Mouse (Mus musculus) adrenal gland, postnatal 36 days (tissue): Measurements from ENCODE around the gene Prss33. TPM values are rescaled to one million over a fixed set of nuclear protein-coding genes. Genes with fewer than 3 reads are reported as not detected.

Experiments
- DNase-seq, 2 experiments: peaks; one replicate each; pipeline ENCODE4 v3.0.0; 2021; ENCODE audit warnings: mixed read lengths in 1 of 2
- microRNA-seq: library from miRNA; unstranded; fragments of <30 nt; microRNA quantifications from one replicate; pipeline ENCODE4 v1.2.0, GENCODE M21; 2021
- total RNA-seq, 2 experiments: library from RNA; stranded (reverse); gene quantifications; 2 replicates each; pipeline ENCODE4 v1.2.3; 2021

The Prss33 gene
- total RNA-seq, 2 experiments from 2014 or later: not detected

DNA sequence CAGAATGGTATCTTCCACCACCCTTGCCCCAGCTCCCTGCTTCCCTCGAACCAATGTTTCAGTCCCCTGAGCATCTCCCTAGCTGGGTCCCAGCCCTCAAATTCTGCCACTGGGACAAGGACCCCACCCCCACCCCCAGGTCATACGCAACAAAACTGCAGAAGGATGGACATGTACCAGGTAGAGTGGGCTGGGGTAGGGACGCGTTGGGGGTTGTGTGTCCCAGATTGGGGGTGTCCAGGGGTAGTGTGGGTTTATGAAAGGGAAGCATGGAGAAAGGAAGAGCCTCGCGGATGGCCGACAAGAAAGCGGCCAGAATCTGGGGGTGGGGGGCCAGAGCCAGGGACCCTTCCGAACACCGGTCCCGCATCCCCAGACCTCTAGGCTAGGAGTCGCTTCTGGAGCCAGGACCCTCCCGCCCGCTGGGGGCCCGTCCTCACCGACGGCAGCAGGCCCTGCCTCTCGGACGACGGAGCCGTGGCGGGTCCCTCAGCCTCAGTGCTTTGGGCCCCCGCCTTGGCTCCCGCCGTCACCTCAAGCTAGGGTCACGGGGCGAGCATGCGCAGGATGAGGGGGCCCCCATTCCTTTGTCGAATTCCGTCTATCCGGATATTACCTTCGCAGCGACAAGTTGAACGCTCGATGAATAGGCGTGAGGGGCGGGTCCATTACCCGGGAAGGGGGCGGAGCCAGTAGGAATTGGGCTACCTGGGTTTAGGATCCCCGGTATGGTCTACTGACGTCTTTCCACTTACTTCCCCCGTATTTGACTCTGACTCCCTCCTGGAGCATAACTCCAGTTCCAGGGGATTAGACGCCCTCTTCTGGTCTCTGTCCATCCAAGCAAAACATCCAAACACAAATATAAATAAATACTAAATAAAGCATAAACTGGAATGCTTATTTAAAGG lies 50.0 kb downstream of the Prss33 start, which contains the start of gene Flywch2:
TSS of gene Flywch2 (minus strand) at position 521 of the 911 bp plus-strand sequence.
- DNase-seq: peak; percentile 77 to 88

DNA sequence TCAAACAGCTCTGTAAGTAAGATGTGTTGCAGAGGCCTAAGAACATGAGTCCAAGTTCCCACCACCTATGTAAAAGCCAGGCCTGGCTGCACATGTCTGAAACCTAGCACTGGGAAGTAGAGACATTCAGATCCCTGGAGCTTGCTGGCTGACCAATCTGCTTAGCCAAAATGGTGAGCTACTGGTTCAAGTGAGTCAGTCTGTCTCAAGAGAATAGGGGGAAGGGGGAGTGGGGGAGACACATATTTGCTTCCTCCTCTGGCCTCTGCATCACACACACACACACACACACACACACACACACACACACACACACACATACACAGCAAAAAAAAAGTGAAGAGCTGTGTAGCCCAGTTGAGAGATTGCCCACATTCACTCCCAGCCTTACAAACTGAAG lies 52.5 kb downstream of the Prss33 start:
- DNase-seq: no peak

Small RNA genes lying within 50 kb of the gene (microRNA-seq; reads per million reads assigned to microRNA genes)
- 2.5 reads per million, percentile 3 among the genes with 10 or more reads in this experiment for gene Mir5125

Other genes starting within 250 kb of the Prss33 start
- gene Zfp13, start 236.6 kb downstream of the Prss33 start, total RNA-seq: 10 to 100 TPM in 1 of 2 experiments, 1 to 10 TPM in 1; 7.0 to 11.4 TPM
- not detected for gene Zscan10, start 235.2 kb downstream of the Prss33 start, total RNA-seq
- under 1 TPM; 0.20 TPM for gene Mmp25, start 190.8 kb downstream of the Prss33 start, total RNA-seq
- gene Bicdl2, start 175.6 kb downstream of the Prss33 start, total RNA-seq: not detected
- 100 to 1,000 TPM; 125 to 143 TPM for gene Hcfc1r1, start 162.5 kb downstream of the Prss33 start, total RNA-seq
- 10 to 100 TPM; 28.6 to 30.3 TPM for gene Thoc6, start 162.2 kb downstream of the Prss33 start, total RNA-seq
- 100 to 1,000 TPM; 116 to 301 TPM for gene Tnfrsf12a, start 158.6 kb downstream of the Prss33 start, total RNA-seq
- not detected for gene Cldn6, start 156.8 kb downstream of the Prss33 start, total RNA-seq
- not detected for gene Cldn9, start 152.0 kb downstream of the Prss33 start, total RNA-seq
- gene 1520401A03Rik, start 113.3 kb downstream of the Prss33 start, total RNA-seq: 10 to 100 TPM in 1 of 2 experiments, 1 to 10 TPM in 1; 7.7 to 23.0 TPM
- gene Pkmyt1, start 109.7 kb downstream of the Prss33 start, total RNA-seq: 1 to 10 TPM; 4.0 to 5.6 TPM
- gene Paqr4, start 95.2 kb downstream of the Prss33 start, total RNA-seq: 10 to 100 TPM in 1 of 2 experiments, 1 to 10 TPM in 1; 9.9 to 13.9 TPM
- not detected for gene Kremen2, start 90.2 kb downstream of the Prss33 start, total RNA-seq
- gene Flywch1, start 64.5 kb downstream of the Prss33 start, total RNA-seq: 10 to 100 TPM; 60.2 to 61.4 TPM
- gene Flywch2, start 50.0 kb downstream of the Prss33 start, total RNA-seq: 1 to 10 TPM; 6.9 to 8.8 TPM
- 100 to 1,000 TPM; 435 to 589 TPM for gene Srrm2, start 45.5 kb downstream of the Prss33 start, total RNA-seq
- gene Elob, start 6.9 kb downstream of the Prss33 start, total RNA-seq: 100 to 1,000 TPM; 400 to 416 TPM
- gene Prss32, start 7.8 kb upstream of the Prss33 start, total RNA-seq: not detected
- under 1 TPM; 0.36 to 0.89 TPM for gene Prss41, start 8.1 kb upstream of the Prss33 start, total RNA-seq
- gene Prss21, start 32.0 kb upstream of the Prss33 start, total RNA-seq: not detected
- gene Dcpp1, start 44.8 kb upstream of the Prss33 start, total RNA-seq: not detected
- not detected for gene Dcpp2, start 44.8 kb upstream of the Prss33 start, total RNA-seq
- not detected for gene Dcpp3, start 81.4 kb upstream of the Prss33 start, total RNA-seq
- gene Sbp, start 105.6 kb upstream of the Prss33 start, total RNA-seq: not detected
- not detected for gene Sbpl, start 119.2 kb upstream of the Prss33 start, total RNA-seq
- under 1 TPM; 0.23 to 0.33 TPM for gene Prss30, start 144.5 kb upstream of the Prss33 start, total RNA-seq
- gene Prss22, start 162.0 kb upstream of the Prss33 start, total RNA-seq: not detected
- gene Prss27, start 202.1 kb upstream of the Prss33 start, total RNA-seq: under 1 TPM; 0.40 to 0.43 TPM
- 10 to 100 TPM; 16.2 to 19.4 TPM for gene Kctd5, start 237.4 kb upstream of the Prss33 start, total RNA-seq